Mouse (Mus musculus) ES-E14 (cell line): ENCODE results near the gene Myt1l. TPM values are rescaled to one million over a fixed set of nuclear protein-coding genes. Genes with fewer than 3 reads are reported as not detected.

ENCODE experiments used
- DNase-seq: peaks from one replicate; pipeline ENCODE4 v3.0.0-alpha.2; 2013; ENCODE audit warnings: low read depth, low spot score
- H3K27ac ChIP-seq: 2 replicates; pipeline ENCODE4 v1.5.1; 2012; ENCODE audit warnings: low read depth, mild to moderate bottlenecking, low read length, moderate library complexity, mixed read lengths; ENCODE audit not compliant: poor library complexity, insufficient read depth, severe bottlenecking
- H3K36me3 ChIP-seq: 2 replicates; pipeline ENCODE4 v1.6.1; 2012; ENCODE audit warnings: mild to moderate bottlenecking, low read length, moderate library complexity, mixed read lengths; ENCODE audit not compliant: control insufficient read depth, poor library complexity, insufficient read depth, severe bottlenecking
- H3K4me1 ChIP-seq, 2 experiments: fragments of 150-350 bp in 1 of 2; sonication (generic) in 1 of 2; 2 replicates each; pipeline ENCODE4 v1.6.1; 2012; ENCODE audit warnings: low read length in 2 of 2, mild to moderate bottlenecking in 1 of 2, mixed read lengths in 1 of 2; ENCODE audit not compliant: control insufficient read depth in 2 of 2, insufficient read depth in 2 of 2, poor library complexity in 1 of 2
- H3K4me3 ChIP-seq, 2 experiments: fragments of 150-350 bp in 1 of 2; sonication (generic) in 1 of 2; 2 replicates each; pipeline ENCODE4 v1.5.1; 2012; ENCODE audit warnings: low read length in 2 of 2, low read depth in 1 of 2, mild to moderate bottlenecking in 1 of 2, mixed read lengths in 1 of 2; ENCODE audit not compliant: insufficient read depth in 1 of 2, poor library complexity in 1 of 2, severe bottlenecking in 1 of 2
- H3K9ac ChIP-seq: 2 replicates; pipeline ENCODE4 v1.6.1; 2012; ENCODE audit warnings: low read depth, mild to moderate bottlenecking, low read length, mixed read lengths; ENCODE audit not compliant: poor library complexity, insufficient read depth, severe bottlenecking
- H3K9me3 ChIP-seq: fragments of 150-350 bp; sonication (generic); 2 replicates; pipeline ENCODE4 v1.6.1; 2012; ENCODE audit warnings: low read depth, mild to moderate bottlenecking, low read length; ENCODE audit not compliant: control insufficient read depth, insufficient read depth
- CHD2 ChIP-seq: IDR thresholded peaks from 2 replicates; pipeline ENCODE4 v1.6.1; 2014; ENCODE audit warnings: mild to moderate bottlenecking, low read depth, low read length, inconsistent platforms
- HCFC1 ChIP-seq: IDR thresholded peaks from 2 replicates; pipeline ENCODE4 v1.6.1; 2012; ENCODE audit warnings: low read length, inconsistent platforms, borderline replicate concordance; ENCODE audit not compliant: insufficient read depth
- MAFK ChIP-seq: IDR thresholded peaks from 2 replicates; pipeline ENCODE4 v1.6.1; 2014; ENCODE audit warnings: mild to moderate bottlenecking, low read depth, low read length, inconsistent platforms; ENCODE audit not compliant: insufficient read depth
- ZC3H11A ChIP-seq: IDR thresholded peaks from 2 replicates; pipeline ENCODE4 v1.6.1; 2012; ENCODE audit warnings: low read depth, mild to moderate bottlenecking, inconsistent platforms, low read length, borderline replicate concordance
- ZNF384 ChIP-seq: IDR thresholded peaks from 2 replicates; pipeline ENCODE4 v1.6.1; 2012; ENCODE audit warnings: low read depth, low read length, inconsistent platforms
- in situ Hi-C, 2 experiments: fragments of 600-800 bp; cut with MboI; formaldehyde crosslinking; loops; one replicate each; pipeline ENCODE4 v1.15.1; 2025; ENCODE audit warnings: low sequenced_read_pairs in 2 of 2, inconsistent platforms in 1 of 2; ENCODE audit not compliant: unreplicated experiment in 2 of 2
- total RNA-seq: library from RNA; depleted of rRNA; stranded (reverse); fragments of 300-350 nt; gene quantifications from 2 replicates; pipeline ENCODE4 v1.2.3, GENCODE M21; 2012

The Myt1l gene
- total RNA-seq, 1 experiment = 0.27 TPM

DNA sequence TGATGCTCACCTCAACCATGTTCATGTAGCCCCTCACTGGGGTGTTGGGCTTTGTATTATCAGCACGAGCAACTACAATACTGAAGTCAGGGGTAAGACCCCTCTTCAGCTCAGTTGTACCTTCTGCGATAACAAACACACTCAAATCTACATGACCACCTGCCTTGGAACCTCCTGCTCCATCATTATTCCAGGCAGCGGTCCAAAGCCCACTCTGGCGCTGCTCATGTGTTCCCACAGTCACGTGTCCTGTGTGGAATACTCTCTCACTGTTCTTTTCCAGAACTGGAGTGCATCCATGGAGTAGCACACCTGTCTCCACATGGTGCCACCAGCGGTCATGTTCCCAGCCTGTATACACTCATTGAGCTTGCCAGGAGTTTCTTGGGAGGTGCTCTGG lies 42.2 kb downstream of the Myt1l start:
- Histone ChIP-seq H3K4me1 (no peaks in the 10 kb centered on the region), H3K36me3 (no peaks in the 10 kb centered on the region), H3K9ac (no peak overlapping the region), H3K9me3 (no peaks in the 10 kb centered on the region), H3K27ac (no peak overlapping the region), H3K4me3 (no peak overlapping the region)
- in situ Hi-C loops = no loop called here
- TF ChIP-seq MAFK = no peak
- no peak for TF ChIP-seq ZNF384
- TF ChIP-seq CHD2 = no peak
- TF ChIP-seq HCFC1 = no peak
- TF ChIP-seq ZC3H11A = no peak
- DNase-seq = no peak

GRCm38 (mm10) chr12:29571613-29572012 lies 43.4 kb downstream of the Myt1l start:
- no peak for DNase-seq
- H3K9ac ChIP-seq = no peak overlapping the region
- TF ChIP-seq ZNF384 (no peak), MAFK (no peak), CHD2 (no peak), HCFC1 (no peak), ZC3H11A (no peak)
- no peak overlapping the region for H3K4me3 ChIP-seq
- in situ Hi-C loops = no loop called here
- H3K9me3 ChIP-seq = no peaks in the 10 kb centered on the region
- no peaks in the 10 kb centered on the region for H3K36me3 ChIP-seq
- H3K27ac ChIP-seq = no peak overlapping the region
- H3K4me1 ChIP-seq = no peaks in the 10 kb centered on the region

GRCm38 (mm10) chr12:29593787-29594186 lies 65.6 kb downstream of the Myt1l start:
- Histone ChIP-seq H3K9me3 (no peaks in the 10 kb centered on the region), H3K36me3 (no peaks in the 10 kb centered on the region), H3K9ac (no peak overlapping the region), H3K27ac (no peak overlapping the region), H3K4me3 (no peak overlapping the region), H3K4me1 (no peaks in the 10 kb centered on the region)
- TF ChIP-seq HCFC1 = no peak
- TF ChIP-seq MAFK = no peak
- TF ChIP-seq ZC3H11A = no peak
- TF ChIP-seq ZNF384 = no peak
- TF ChIP-seq CHD2 = no peak
- in situ Hi-C loops = no loop called here
- no peak for DNase-seq

DNA sequence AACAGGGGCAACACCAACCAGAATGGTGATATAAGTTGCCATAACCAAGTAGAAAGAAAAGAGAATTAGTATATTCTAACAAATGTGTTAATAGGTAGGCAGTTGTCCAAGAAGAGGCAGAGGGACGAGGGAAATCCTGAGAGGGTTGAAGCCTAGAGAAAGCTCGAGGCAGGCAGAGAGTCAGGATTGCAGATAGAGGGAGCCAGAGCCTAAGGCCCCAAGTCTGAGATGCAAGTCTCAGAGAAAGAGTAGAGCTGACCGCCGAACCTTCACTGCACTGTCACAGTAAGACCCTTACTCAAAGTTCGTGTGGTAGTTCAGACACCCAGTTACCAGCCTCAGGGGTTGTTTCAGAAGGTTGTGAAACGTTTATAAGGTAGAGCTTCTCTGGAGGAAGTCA lies 71.7 kb downstream of the Myt1l start:
- H3K9ac ChIP-seq = no peak overlapping the region
- H3K9me3 ChIP-seq = no peaks in the 10 kb centered on the region
- no peak for DNase-seq
- TF ChIP-seq HCFC1 = no peak
- H3K27ac ChIP-seq = no peak overlapping the region
- no peak overlapping the region for H3K4me3 ChIP-seq
- no peaks in the 10 kb centered on the region for H3K36me3 ChIP-seq
- H3K4me1 ChIP-seq = no peaks in the 10 kb centered on the region
- in situ Hi-C loops = no loop called here

GRCm38 (mm10) chr12:29601223-29601622 lies 73.0 kb downstream of the Myt1l start:
- no peak for DNase-seq

More at GRCm38 (mm10) chr12:29601223-29601622, 73.0 kb downstream of the Myt1l start:
- Histone ChIP-seq H3K27ac (no peak overlapping the region), H3K4me3 (no peak overlapping the region), H3K36me3 (no peaks in the 10 kb centered on the region), H3K9me3 (no peaks in the 10 kb centered on the region), H3K9ac (no peak overlapping the region), H3K4me1 (no peaks in the 10 kb centered on the region)
- TF ChIP-seq ZC3H11A = no peak
- no peak for TF ChIP-seq ZNF384
- no peak for TF ChIP-seq HCFC1
- no peak for TF ChIP-seq MAFK
- TF ChIP-seq CHD2 = no peak
- in situ Hi-C loops = no loop called here
